Mouse (Mus musculus) stomach, embryonic 16.5 days (tissue): Measurements from ENCODE around the gene Tlcd1. TPM values are rescaled to one million over a fixed set of nuclear protein-coding genes. Genes with fewer than 3 reads are reported as not detected.
A peak's percentile ranks its signal among the peaks of the same experiment; 100 is the strongest.
"Not testable (repeated sequence)": the region's sequence is repeated elsewhere in the genome, so short reads cannot be mapped to it uniquely, and the experiment has no call there.

ENCODE experiments used
- ATAC-seq: fragments of 200-750 bp; cut with Nextera tagmentation; 2 replicates; pipeline ENCODE4 v1.8.0; 2017; ENCODE audit warnings: moderate number of reproducible peaks, moderate TSS enrichment; ENCODE audit not compliant: insufficient read depth, low FRiP score
- H3K27ac ChIP-seq: fragments of 300-500 bp; sonication (generic); 2 replicates; pipeline ENCODE4 v1.5.1; 2014; ENCODE audit warnings: low read length
- H3K27me3 ChIP-seq: fragments of 300-500 bp; sonication (generic); 2 replicates; pipeline ENCODE4 v1.6.1; 2014; ENCODE audit warnings: low read length, control low read depth, mixed read lengths; ENCODE audit not compliant: control insufficient read depth, insufficient read depth
- H3K36me3 ChIP-seq: fragments of 300-500 bp; sonication (generic); 2 replicates; pipeline ENCODE4 v1.6.1; 2014; ENCODE audit warnings: low read length; ENCODE audit not compliant: control insufficient read depth, insufficient read depth
- H3K4me1 ChIP-seq: fragments of 300-500 bp; sonication (generic); 2 replicates; pipeline ENCODE4 v1.6.1; 2014; ENCODE audit warnings: low read length, control low read depth, mixed read lengths; ENCODE audit not compliant: control insufficient read depth, insufficient read depth
- H3K4me2 ChIP-seq: fragments of 300-500 bp; sonication (generic); 2 replicates; pipeline ENCODE4 v1.6.1; 2014; ENCODE audit warnings: low read depth, low read length, mixed read lengths
- H3K4me3 ChIP-seq: fragments of 300-500 bp; sonication (generic); replicated peaks from 2 replicates; pipeline ENCODE4 v1.5.1; 2014; ENCODE audit warnings: mild to moderate bottlenecking, low read length
- H3K9ac ChIP-seq: fragments of 300-500 bp; sonication (generic); 2 replicates; pipeline ENCODE4 v1.6.1; 2014; ENCODE audit warnings: low read length
- H3K9me3 ChIP-seq: fragments of 300-500 bp; sonication (generic); replicated peaks from 2 replicates; pipeline ENCODE4 v1.6.1; 2016; ENCODE audit warnings: low read length, control low read depth; ENCODE audit not compliant: control insufficient read depth
- WGBS: fragments of 180-500 bp; shearing (Covaris S2); extraction: QIAGEN DNeasy Blood & Tissue Kit; methylation state at CpG from one replicate; pipeline ENCODE4 v1.1.7; 2014; 5-methylcytosine and 5-hydroxymethylcytosine counted together
- polyA plus RNA-seq: library from polyadenylated mRNA; unstranded; fragments of >200 nt; fragmentation: Nextera tagmentation; extraction: Ambion mirVana; gene quantifications from 2 replicates; pipeline ENCODE4 v1.2.1, GENCODE M21; 2015

The Tlcd1 gene
- polyA plus RNA-seq = 32.5 and 32.8 TPM in 2 replicates

- no peaks in the 10 kb centered on the region for H3K27me3 ChIP-seq
- H3K27ac ChIP-seq = peak within 1 kb of the TSS; percentile 99
- H3K4me3 ChIP-seq = peak within 1 kb of the TSS; percentile 70
- H3K4me2 ChIP-seq = peak within 1 kb of the TSS; percentile 94
- peak; percentile 67 for ATAC-seq
- peak within 1 kb of the TSS; percentile 88 for H3K9ac ChIP-seq
- 0 out of 2 replicates have a peak, but pooled peaks cover 5% of the 10 kb centered on the region for H3K36me3 ChIP-seq
- under 1% methylated on average over 32 of the region's 32 CpGs for WGBS
- H3K9me3 ChIP-seq = no peaks in the 10 kb centered on the region
- H3K4me1 ChIP-seq = peaks cover 45% of the 10 kb centered on the region
Measured at GRCm38 (mm10) chr11:78176402-78176862, at the start of gene Tlcd1, which contains the start of gene Nek8. Gene Tlcd1 (plus strand): TSS chr11:78176711. Gene Nek8 (minus strand): TSS chr11:78176675.

- no peak overlapping the region; the same call in 1 of the 2 replicates for H3K9ac ChIP-seq
- WGBS = 65% methylated on average over 4 of the region's 4 CpGs
- ATAC-seq = peak; percentile 25; the same call in 1 of the 2 replicates
- no peak overlapping the region for H3K4me3 ChIP-seq
- no peaks in the 10 kb centered on the region; the same call in 1 of the 2 replicates for H3K4me1 ChIP-seq
- no peaks in the 10 kb centered on the region for H3K9me3 ChIP-seq
- H3K4me2 ChIP-seq = no peak overlapping the region
- no peak overlapping the region; the same call in 1 of the 2 replicates for H3K27ac ChIP-seq
- H3K27me3 ChIP-seq = no peaks in the 10 kb centered on the region
- no peaks in the 10 kb centered on the region for H3K36me3 ChIP-seq
Measured at GRCm38 (mm10) chr11:78126739-78127138, 49.8 kb upstream of the Tlcd1 start.

- Histone ChIP-seq H3K27me3 (no peaks in the 10 kb centered on the region), H3K27ac (no peak overlapping the region), H3K4me3 (no peak overlapping the region), H3K4me2 (no peak overlapping the region), H3K9ac (no peak overlapping the region), H3K9me3 (no peaks in the 10 kb centered on the region), H3K4me1 (no peaks in the 10 kb centered on the region; the same call in 1 of the 2 replicates), H3K36me3 (no peaks in the 10 kb centered on the region)
- WGBS = 78% methylated on average over 8 of the region's 8 CpGs
- no peak for ATAC-seq
Measured at GRCm38 (mm10) chr11:78129458-78129857, 47.1 kb upstream of the Tlcd1 start.

- 86% methylated on average over 6 of the region's 6 CpGs for WGBS
- Histone ChIP-seq H3K36me3 (no peaks in the 10 kb centered on the region), H3K9me3 (no peaks in the 10 kb centered on the region), H3K4me3 (no peak overlapping the region), H3K4me1 (no peaks in the 10 kb centered on the region), H3K27me3 (no peaks in the 10 kb centered on the region), H3K9ac (no peak overlapping the region), H3K4me2 (no peak overlapping the region), H3K27ac (no peak overlapping the region)
- no peak for ATAC-seq
Measured at GRCm38 (mm10) chr11:78133915-78134314, 42.6 kb upstream of the Tlcd1 start.

- no peak for ATAC-seq
- 75% methylated on average over 3 of the region's 3 CpGs for WGBS
- no peak overlapping the region for H3K4me3 ChIP-seq
Measured at GRCm38 (mm10) chr11:78134344-78134743, 42.2 kb upstream of the Tlcd1 start.

GRCm38 (mm10) chr11:78135314-78135713 is 41.2 kb upstream of the Tlcd1 start:
- H3K4me1 ChIP-seq, H3K4me2 ChIP-seq, H3K36me3 ChIP-seq, H3K27me3 ChIP-seq, ATAC-seq, H3K27ac ChIP-seq, H3K4me3 ChIP-seq, H3K9me3 ChIP-seq, H3K9ac ChIP-seq: not testable (repeated sequence)
- 72% methylated on average over 7 of the region's 7 CpGs for WGBS

More at GRCm38 (mm10) chr11:78134344-78134743, 42.2 kb upstream of the Tlcd1 start:
- Histone ChIP-seq H3K4me2 (no peak overlapping the region), H3K27ac (no peak overlapping the region), H3K9ac (no peak overlapping the region), H3K27me3 (no peaks in the 10 kb centered on the region), H3K9me3 (no peaks in the 10 kb centered on the region), H3K36me3 (no peaks in the 10 kb centered on the region), H3K4me1 (no peaks in the 10 kb centered on the region)

- H3K4me2 ChIP-seq = no peak overlapping the region
- H3K36me3 ChIP-seq = no peaks in the 10 kb centered on the region
- H3K4me1 ChIP-seq = no peaks in the 10 kb centered on the region
- no peak overlapping the region for H3K9ac ChIP-seq
- H3K27ac ChIP-seq = no peak overlapping the region
- H3K4me3 ChIP-seq = no peak overlapping the region
- 78% methylated on average over 1 of the region's 1 CpGs for WGBS
- no peak for ATAC-seq
- no peaks in the 10 kb centered on the region for H3K9me3 ChIP-seq
- no peaks in the 10 kb centered on the region for H3K27me3 ChIP-seq
Measured at GRCm38 (mm10) chr11:78136132-78136531, 40.4 kb upstream of the Tlcd1 start.

GRCm38 (mm10) chr11:78137584-78137983 is 38.9 kb upstream of the Tlcd1 start:
- Histone ChIP-seq H3K27me3 (no peaks in the 10 kb centered on the region), H3K27ac (no peak overlapping the region), H3K4me1 (no peaks in the 10 kb centered on the region), H3K36me3 (no peaks in the 10 kb centered on the region), H3K9ac (no peak overlapping the region), H3K4me2 (no peak overlapping the region), H3K4me3 (no peak overlapping the region), H3K9me3 (no peaks in the 10 kb centered on the region)
- ATAC-seq = no peak
- 81% methylated on average over 4 of the region's 4 CpGs for WGBS

GRCm38 (mm10) chr11:78138023-78138422 is 38.5 kb upstream of the Tlcd1 start:
- no peak for ATAC-seq
- Histone ChIP-seq H3K27me3 (no peaks in the 10 kb centered on the region), H3K9ac (no peak overlapping the region), H3K4me2 (no peak overlapping the region), H3K4me1 (no peaks in the 10 kb centered on the region), H3K9me3 (no peaks in the 10 kb centered on the region), H3K4me3 (no peak overlapping the region), H3K36me3 (no peaks in the 10 kb centered on the region), H3K27ac (no peak overlapping the region)
- 87% methylated on average over 3 of the region's 3 CpGs for WGBS
